Mouse (Mus musculus) thymus, adult 2 months (tissue): ENCODE results near the gene Olfr1441.

Experiments
- CTCF ChIP-seq: fragments of 200-500 bp; IDR thresholded peaks from 2 replicates; pipeline ENCODE4 v1.5.1; 2012; ENCODE audit warnings: mild to moderate bottlenecking, control low read depth, low read length, moderate library complexity, borderline replicate concordance; ENCODE audit not compliant: control insufficient read depth, poor library complexity, insufficient read depth; ENCODE audit errors: extremely low read depth
- POLR2A ChIP-seq: fragments of 200-500 bp; IDR thresholded peaks from 2 replicates; pipeline ENCODE4 v1.6.1; 2012; ENCODE audit warnings: mild to moderate bottlenecking, low read length, control low read depth, moderate library complexity; ENCODE audit not compliant: control insufficient read depth, poor library complexity, insufficient read depth; ENCODE audit errors: extremely low read depth

- TF ChIP-seq CTCF: no peak
- no peak for TF ChIP-seq POLR2A
Observed at GRCm38 (mm10) chr19:12466204-12466603, 49.0 kb downstream of the Olfr1441 start.
